Comparison of ENCODE assay signal across 26 mouse cellular contexts in genomic region chr15:102910496-102911095, GRCm38 (mm10). TPM values are rescaled to one million over a fixed set of nuclear protein-coding genes. Genes with fewer than 3 reads are reported as not detected.
DNase-seq lines count a peak whose midpoint lies in the region; ATAC-seq lines count a peak whose summit lies in the region.
"Had no signal": no experiment of that assay in that cellular context is flagged by ENCODE, and none has a peak within 500 bp of the region (broad histone marks: within the 10 kb centered on the region; RNA-seq: fewer than 3 reads in every experiment).

No protein-coding gene starts in this region.

- H3K4me1 ChIP-seq in hindbrain, embryonic 10.5 days (replicated peaks), result no peaks in the 10 kb centered on the region
- no peaks in the 10 kb centered on the region for H3K4me1 ChIP-seq in hindbrain, embryonic 14.5 days (replicated peaks; ENCODE audit: control insufficient read depth, insufficient read depth, low read length)
- H3K4me1 ChIP-seq: embryonic facial prominence, embryonic 12.5 days; forebrain, embryonic 15.5 days had no signal

- H3K27ac ChIP-seq in hindbrain, embryonic 10.5 days, result no peak overlapping the region
- H3K27ac ChIP-seq in hindbrain, embryonic 14.5 days, result no peak overlapping the region
- H3K27ac ChIP-seq: embryonic facial prominence, embryonic 12.5 days; forebrain, embryonic 15.5 days had no signal

- DNase-seq in hindbrain, embryonic 10.5 days (ENCODE audit: low spot score), result peak; percentile 53
- DNase-seq in hindbrain, embryonic 14.5 days (ENCODE audit: low spot score), result no peak
- DNase-seq in ES-CJ7 (ENCODE audit: low read depth, low spot score), result peak; percentile 65
- DNase-seq in embryo, embryonic 9.5 days (ENCODE audit: extremely low spot score), result peak; percentile 63
- DNase-seq in neural tube, embryonic 10.5 days (ENCODE audit: extremely low spot score, low spot score), result peak; percentile 72
- DNase-seq in yolk sac, embryonic 10.5 days (ENCODE audit: low spot score), result no peak
- no peak for DNase-seq in frontal cortex, adult 2 months (ENCODE audit: extremely low spot score in 1 of 2, low spot score in 1 of 2)
- DNase-seq: adrenal gland, postnatal 25 days; cerebellum, adult 18-20 months; cerebellum, postnatal 25 days; gastrocnemius, postnatal 36 days; heart, postnatal 10 days; lung, adult 18-20 months; lung, postnatal 14 days had no signal

- no peak for ATAC-seq in hindbrain, embryonic 14.5 days (ENCODE audit: low FRiP score)
- ATAC-seq in activated CD4-positive, CD25-positive, alpha-beta regulatory T cell, adult 4 months, result no peak
- ATAC-seq: forebrain, embryonic 15.5 days; hindbrain, embryonic 16.5 days; intestine, embryonic 16.5 days had no signal

- H3K36me3 ChIP-seq in hindbrain, embryonic 10.5 days, result no peaks in the 10 kb centered on the region
- no peaks in the 10 kb centered on the region for H3K36me3 ChIP-seq in hindbrain, embryonic 14.5 days (replicated peaks; ENCODE audit: control insufficient read depth, insufficient read depth)
- H3K36me3 ChIP-seq: embryonic facial prominence, embryonic 12.5 days; forebrain, embryonic 15.5 days had no signal

- no peaks in the 10 kb centered on the region for H3K9me3 ChIP-seq in hindbrain, embryonic 10.5 days
- H3K9me3 ChIP-seq in hindbrain, embryonic 14.5 days (ENCODE audit: control insufficient read depth, low read length), result no peaks in the 10 kb centered on the region
- H3K9me3 ChIP-seq: embryonic facial prominence, embryonic 12.5 days; forebrain, embryonic 15.5 days had no signal

- 2% methylated on average over 22 of the region's 22 CpGs for WGBS in hindbrain, embryonic 10.5 days
- WGBS in hindbrain, embryonic 14.5 days, result under 1% methylated on average over 22 of the region's 22 CpGs

- H3K4me3 ChIP-seq in hindbrain, embryonic 10.5 days, result no peak overlapping the region
- H3K4me3 ChIP-seq in hindbrain, embryonic 14.5 days (replicated peaks; ENCODE audit: low read length), result no peak overlapping the region
- H3K4me3 ChIP-seq: embryonic facial prominence, embryonic 12.5 days; forebrain, embryonic 15.5 days; megakaryocyte, embryonic 14.5 days had no signal

- H3K4me2 ChIP-seq in hindbrain, embryonic 14.5 days (replicated peaks), result no peak overlapping the region
- H3K4me2 ChIP-seq: embryonic facial prominence, embryonic 12.5 days; forebrain, embryonic 15.5 days; liver, embryonic 11.5 days had no signal

- H3K9ac ChIP-seq in hindbrain, embryonic 14.5 days, result no peak overlapping the region
- H3K9ac ChIP-seq: embryonic facial prominence, embryonic 12.5 days; forebrain, embryonic 15.5 days had no signal

- peaks cover 100% of the 10 kb centered on the region for H3K27me3 ChIP-seq in hindbrain, embryonic 10.5 days (ENCODE audit: insufficient read depth, poor library complexity, severe bottlenecking)
- peaks cover 99% of the 10 kb centered on the region for H3K27me3 ChIP-seq in hindbrain, embryonic 14.5 days (ENCODE audit: control insufficient read depth, insufficient read depth, low read length)

RNA-seq across cellular contexts. Expression of gene Hoxc13, which starts 10.3 kb away (rescaled TPM):
- polyA plus RNA-seq in hindbrain, embryonic 10.5 days (2016; fragmentation: Nextera tagmentation; extraction: Ambion mirVana), result 0.09 and 0.16 TPM in 2 replicates
- not detected in 2 replicates for polyA plus RNA-seq in hindbrain, embryonic 14.5 days (2014; fragmentation: Nextera tagmentation; extraction: Ambion mirVana)
- polyA plus RNA-seq in activated CD4-positive, CD25-positive, alpha-beta regulatory T cell, adult 4 months (2017; shearing (Covaris generic)), result not detected
- not detected in 2 replicates for polyA plus RNA-seq in frontal cortex, adult 2 months (2012; rRNA removed)
- polyA plus RNA-seq: forebrain, embryonic 15.5 days; hindbrain, embryonic 16.5 days; intestine, embryonic 16.5 days; kidney, embryonic 16.5 days; large intestine, adult 2 months; liver, embryonic 11.5 days; spleen, adult 2 months; stomach, embryonic 16.5 days had no signal

RNA-seq across cellular contexts. Expression of gene Hoxc12, which starts 26.0 kb away (rescaled TPM):
- polyA plus RNA-seq in hindbrain, embryonic 10.5 days (2016; fragmentation: Nextera tagmentation; extraction: Ambion mirVana), result not detected in 2 replicates
- polyA plus RNA-seq in hindbrain, embryonic 14.5 days (2014; fragmentation: Nextera tagmentation; extraction: Ambion mirVana), result not detected in 2 replicates
- polyA plus RNA-seq in activated CD4-positive, CD25-positive, alpha-beta regulatory T cell, adult 4 months (2017; shearing (Covaris generic)), result not detected
- polyA plus RNA-seq in frontal cortex, adult 2 months (2012; rRNA removed), result not detected in 2 replicates
- polyA plus RNA-seq: embryonic facial prominence, embryonic 12.5 days; forebrain, embryonic 15.5 days; hindbrain, embryonic 16.5 days; intestine, embryonic 16.5 days; kidney, embryonic 16.5 days; large intestine, adult 2 months; liver, embryonic 11.5 days; spleen, adult 2 months; stomach, embryonic 16.5 days; thymus, postnatal 0 days had no signal

RNA-seq across cellular contexts. Expression of gene Hoxc11, which starts 43.6 kb away (rescaled TPM):
- polyA plus RNA-seq in hindbrain, embryonic 10.5 days (2016; fragmentation: Nextera tagmentation; extraction: Ambion mirVana), result not detected in 2 replicates
- polyA plus RNA-seq in hindbrain, embryonic 14.5 days (2014; fragmentation: Nextera tagmentation; extraction: Ambion mirVana), result not detected in 2 replicates
- polyA plus RNA-seq in activated CD4-positive, CD25-positive, alpha-beta regulatory T cell, adult 4 months (2017; shearing (Covaris generic)), result not detected
- not detected in 2 replicates for polyA plus RNA-seq in frontal cortex, adult 2 months (2012; rRNA removed)
- polyA plus RNA-seq: embryonic facial prominence, embryonic 12.5 days; forebrain, embryonic 15.5 days; hindbrain, embryonic 16.5 days; large intestine, adult 2 months; liver, embryonic 11.5 days; spleen, adult 2 months; stomach, embryonic 16.5 days had no signal

RNA-seq across cellular contexts. Expression of gene Hoxc10, which starts 56.0 kb away (rescaled TPM):
- polyA plus RNA-seq in hindbrain, embryonic 10.5 days (2016; fragmentation: Nextera tagmentation; extraction: Ambion mirVana), result not detected in 2 replicates
- polyA plus RNA-seq in hindbrain, embryonic 14.5 days (2014; fragmentation: Nextera tagmentation; extraction: Ambion mirVana), result not detected in 2 replicates
- not detected for polyA plus RNA-seq in activated CD4-positive, CD25-positive, alpha-beta regulatory T cell, adult 4 months (2017; shearing (Covaris generic))
- not detected in 2 replicates for polyA plus RNA-seq in frontal cortex, adult 2 months (2012; rRNA removed)
- polyA plus RNA-seq: embryonic facial prominence, embryonic 12.5 days; forebrain, embryonic 15.5 days; hindbrain, embryonic 16.5 days; spleen, adult 2 months; thymus, postnatal 0 days had no signal

RNA-seq across cellular contexts. Expression of gene Hoxc5, which starts 56.6 kb away (rescaled TPM):
- polyA plus RNA-seq in hindbrain, embryonic 10.5 days (2016; fragmentation: Nextera tagmentation; extraction: Ambion mirVana), result 0.37 and 10.8 TPM in 2 replicates
- 25.0 and 32.2 TPM in 2 replicates for polyA plus RNA-seq in hindbrain, embryonic 14.5 days (2014; fragmentation: Nextera tagmentation; extraction: Ambion mirVana)
- not detected for polyA plus RNA-seq in activated CD4-positive, CD25-positive, alpha-beta regulatory T cell, adult 4 months (2017; shearing (Covaris generic))
- polyA plus RNA-seq in frontal cortex, adult 2 months (2012; rRNA removed), result not detected in 2 replicates
- polyA plus RNA-seq: forebrain, embryonic 15.5 days had no signal

Comparison
In these comparisons a context has a peak if more than half of its experiments do, and no peak if none do; other contexts are left out.
1. DNase-seq: peak in hindbrain, embryonic 10.5 days (single experiment), ES-CJ7 (single experiment), embryo, embryonic 9.5 days (single experiment) and neural tube, embryonic 10.5 days (single experiment); none in hindbrain, embryonic 14.5 days (single experiment), yolk sac, embryonic 10.5 days (single experiment) and frontal cortex, adult 2 months (0 of 2).